Mouse (Mus musculus): ENCODE data around the gene Clk2. TPM values are rescaled to one million over a fixed set of nuclear protein-coding genes. Genes with fewer than 3 reads are reported as not detected.
A peak's percentile ranks its signal among the peaks of the same experiment; 100 is the strongest.
"Not testable (repeated sequence)": the region's sequence is repeated elsewhere in the genome, so short reads cannot be mapped to it uniquely, and the experiment has no call there.

Clk2 gene
- polyA plus RNA-seq, 1 experiment from 2014 or later, result 18.9 TPM

DNA sequence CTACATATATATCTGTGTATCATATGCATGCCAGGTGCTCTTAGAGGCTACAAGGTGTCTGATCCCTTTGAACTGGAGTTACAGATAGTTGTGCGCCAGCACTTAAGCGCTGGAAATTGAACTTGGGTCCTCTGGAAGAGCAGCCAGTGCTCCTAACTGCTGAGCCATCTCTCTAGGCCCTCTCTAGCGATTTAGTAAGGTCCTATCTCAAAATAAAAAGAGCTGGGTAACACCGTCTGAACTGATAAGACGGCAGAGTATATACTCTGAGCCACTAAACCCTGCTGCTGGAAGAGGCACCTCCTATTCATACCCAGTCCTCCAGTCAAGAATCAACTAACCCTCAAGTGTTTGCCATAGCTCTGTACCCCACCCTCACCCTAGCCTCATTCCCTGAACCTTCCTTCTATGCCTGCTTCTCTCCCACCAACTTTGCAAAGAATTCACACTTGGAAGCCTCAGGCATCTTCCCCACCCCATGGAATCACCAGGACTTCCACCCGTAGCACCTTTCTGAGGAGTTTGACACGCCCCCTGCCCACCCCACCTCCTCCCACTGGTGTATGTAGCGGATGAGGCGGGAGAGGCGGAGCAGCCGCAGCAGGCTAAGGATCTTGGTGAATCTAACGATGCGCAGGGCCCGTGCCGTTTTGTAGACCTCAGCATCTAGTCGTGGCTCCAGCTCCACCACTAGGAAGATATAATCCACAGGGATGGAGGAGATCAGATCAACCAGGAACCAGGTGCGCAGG is 12.3 kb upstream of the Clk2 start:
- no peak overlapping the region for H3K27ac ChIP-seq (ENCODE audit: low read length)
- no peaks in the 10 kb centered on the region for H3K9me3 ChIP-seq (replicated peaks; ENCODE audit: control insufficient read depth, low read length)
- 43% methylated on average over 17 of the region's 17 CpGs for WGBS
- no peak overlapping the region for H3K4me2 ChIP-seq (ENCODE audit: low read depth, low read length)
- H3K4me1 ChIP-seq (ENCODE audit: control insufficient read depth, insufficient read depth, low read length), result 0 out of 2 replicates have a peak, but pooled peaks cover 2% of the 10 kb centered on the region
- ATAC-seq (ENCODE audit: insufficient read depth, low FRiP score), result no peak
- H3K36me3 ChIP-seq (ENCODE audit: control insufficient read depth, insufficient read depth, low read length), result no peaks in the 10 kb centered on the region
- no peak overlapping the region for H3K4me3 ChIP-seq (replicated peaks; ENCODE audit: low read length)
- H3K27me3 ChIP-seq (ENCODE audit: control insufficient read depth, insufficient read depth, low read length), result peaks cover 3% of the 10 kb centered on the region; the same call in 1 of the 2 replicates
- H3K9ac ChIP-seq (ENCODE audit: low read length), result no peak overlapping the region

DNA sequence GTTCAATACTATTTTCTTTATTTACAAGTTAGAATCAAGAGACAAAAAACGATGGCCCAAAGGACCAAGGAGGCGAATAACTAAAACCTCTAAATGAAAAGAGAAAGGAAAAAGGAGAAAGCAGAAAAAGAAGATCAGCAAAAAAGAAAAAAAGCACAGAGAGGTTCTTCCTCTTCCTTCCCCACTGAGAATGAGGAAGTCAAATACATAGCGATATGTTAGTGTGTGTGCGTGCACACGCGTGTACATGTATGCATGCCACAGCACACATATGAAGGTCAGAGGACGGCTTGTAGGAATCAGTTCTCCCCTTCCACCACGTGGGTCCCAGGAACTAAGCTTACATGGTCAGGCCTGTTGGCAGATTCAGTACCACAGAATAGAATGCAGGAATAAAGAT is 7.6 kb upstream of the Clk2 start:
- no peak overlapping the region for H3K4me3 ChIP-seq (replicated peaks; ENCODE audit: low read length)
- H3K9me3 ChIP-seq (replicated peaks; ENCODE audit: control insufficient read depth, low read length), result no peaks in the 10 kb centered on the region
- WGBS, result 84% methylated on average over 8 of the region's 8 CpGs
- no peak for ATAC-seq (ENCODE audit: insufficient read depth, low FRiP score)
- no peak overlapping the region for H3K4me2 ChIP-seq (ENCODE audit: low read depth, low read length)
- H3K4me1 ChIP-seq (ENCODE audit: control insufficient read depth, insufficient read depth, low read length), result peaks cover 8% of the 10 kb centered on the region; the same call in 1 of the 2 replicates
- no peaks in the 10 kb centered on the region for H3K36me3 ChIP-seq (ENCODE audit: control insufficient read depth, insufficient read depth, low read length)
- H3K9ac ChIP-seq (ENCODE audit: low read length), result no peak overlapping the region
- H3K27me3 ChIP-seq (ENCODE audit: control insufficient read depth, insufficient read depth, low read length), result 0 out of 2 replicates have a peak, but pooled peaks cover 2% of the 10 kb centered on the region
- no peak overlapping the region for H3K27ac ChIP-seq (ENCODE audit: low read length)

GRCm38 (mm10) chr3:89158651-89159050 is 5.9 kb upstream of the Clk2 start:
- 20% methylated on average over 7 of the region's 7 CpGs for WGBS
- peaks cover 8% of the 10 kb centered on the region; the same call in 1 of the 2 replicates for H3K4me1 ChIP-seq (ENCODE audit: control insufficient read depth, insufficient read depth, low read length)
- no peak overlapping the region; the same call in 1 of the 2 replicates for H3K4me2 ChIP-seq (ENCODE audit: low read depth, low read length)
- ATAC-seq (ENCODE audit: insufficient read depth, low FRiP score), result no peak
- H3K27ac ChIP-seq (ENCODE audit: low read length), result no peak overlapping the region
- no peak overlapping the region for H3K4me3 ChIP-seq (replicated peaks; ENCODE audit: low read length)
- H3K9ac ChIP-seq (ENCODE audit: low read length), result no peak overlapping the region
- H3K9me3 ChIP-seq (replicated peaks; ENCODE audit: control insufficient read depth, low read length), result no peaks in the 10 kb centered on the region
- H3K36me3 ChIP-seq (ENCODE audit: control insufficient read depth, insufficient read depth, low read length), result no peaks in the 10 kb centered on the region
- 0 out of 2 replicates have a peak, but pooled peaks cover 2% of the 10 kb centered on the region for H3K27me3 ChIP-seq (ENCODE audit: control insufficient read depth, insufficient read depth, low read length)

DNA sequence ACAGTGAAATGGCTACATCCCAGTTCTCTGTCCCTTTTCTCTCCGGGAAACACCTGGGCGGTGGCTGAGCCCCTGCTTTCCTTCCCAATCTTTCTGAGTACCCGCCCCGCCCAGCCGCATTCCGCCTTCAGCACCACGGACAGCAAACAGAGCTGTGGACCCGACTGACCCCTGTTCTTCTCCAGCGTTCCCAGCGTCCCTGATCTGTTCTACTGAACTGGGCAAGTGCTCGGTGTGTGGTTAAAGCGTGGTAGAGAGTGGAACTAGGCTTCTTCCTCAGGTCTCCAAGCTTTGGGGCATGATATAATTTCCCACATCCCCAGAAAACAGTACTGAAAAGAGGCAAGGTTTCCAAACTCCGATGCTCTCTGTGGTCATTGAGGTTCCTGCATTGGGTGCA is 5.4 kb upstream of the Clk2 start:
- no peak for ATAC-seq (ENCODE audit: insufficient read depth, low FRiP score)
- Histone ChIP-seq H3K4me1 (ENCODE audit: control insufficient read depth, insufficient read depth, low read length) (peaks cover 12% of the 10 kb centered on the region), H3K4me2 (ENCODE audit: low read depth, low read length) (peak overlapping the region; percentile 99), H3K27me3 (ENCODE audit: control insufficient read depth, insufficient read depth, low read length) (0 out of 2 replicates have a peak, but pooled peaks cover 2% of the 10 kb centered on the region), H3K4me3 (replicated peaks; ENCODE audit: low read length) (peak overlapping the region; percentile 63), H3K9me3 (replicated peaks; ENCODE audit: control insufficient read depth, low read length) (no peaks in the 10 kb centered on the region), H3K9ac (ENCODE audit: low read length) (no peak overlapping the region; the same call in 1 of the 2 replicates), H3K27ac (ENCODE audit: low read length) (no peak overlapping the region), H3K36me3 (ENCODE audit: control insufficient read depth, insufficient read depth, low read length) (no peaks in the 10 kb centered on the region)
- 3% methylated on average over 13 of the region's 13 CpGs for WGBS

GRCm38 (mm10) chr3:89159616-89160344 is 4.8 kb upstream of the Clk2 start, which contains the start of gene Hcn3:
Hcn3 (minus strand) TSS chr3:89160196.
- Histone ChIP-seq H3K4me3 (replicated peaks; ENCODE audit: low read length) (peak within 1 kb of the TSS; percentile 63), H3K4me2 (ENCODE audit: low read depth, low read length) (peak within 1 kb of the TSS; percentile 99), H3K27ac (ENCODE audit: low read length) (no peak within 1 kb of the TSS), H3K9ac (ENCODE audit: low read length) (peak within 1 kb of the TSS; percentile 68), H3K27me3 (ENCODE audit: control insufficient read depth, insufficient read depth, low read length) (0 out of 2 replicates have a peak, but pooled peaks cover 2% of the 10 kb centered on the region), H3K4me1 (ENCODE audit: control insufficient read depth, insufficient read depth, low read length) (peaks cover 12% of the 10 kb centered on the region), H3K9me3 (replicated peaks; ENCODE audit: control insufficient read depth, low read length) (no peaks in the 10 kb centered on the region), H3K36me3 (ENCODE audit: control insufficient read depth, insufficient read depth, low read length) (no peaks in the 10 kb centered on the region)
- peak; percentile 69 for ATAC-seq (ENCODE audit: insufficient read depth, low FRiP score)
- WGBS, result under 1% methylated on average over 66 of the region's 66 CpGs

DNA sequence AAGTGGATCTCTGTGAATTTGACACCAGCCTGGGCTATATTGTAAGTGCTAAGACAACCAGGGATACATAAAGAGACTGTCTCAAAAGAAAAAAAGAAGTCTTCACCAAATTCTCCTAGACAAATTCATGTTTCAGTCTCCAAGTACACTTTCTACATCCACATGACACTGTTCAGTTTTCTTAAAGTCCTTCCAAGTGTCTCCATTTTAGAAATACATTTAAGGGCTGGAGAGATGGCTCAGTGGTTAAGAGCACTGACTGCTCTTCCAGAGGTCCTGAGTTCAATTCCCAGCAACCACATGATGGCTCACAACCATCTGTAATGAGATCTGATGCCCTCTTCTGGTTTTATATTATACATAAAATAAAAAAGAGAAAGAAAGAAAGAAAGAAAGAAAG is 3.4 kb upstream of the Clk2 start:
- peaks cover 20% of the 10 kb centered on the region for H3K4me1 ChIP-seq (ENCODE audit: control insufficient read depth, insufficient read depth, low read length)
- H3K4me2 ChIP-seq (ENCODE audit: low read depth, low read length); H3K9me3 ChIP-seq (replicated peaks; ENCODE audit: control insufficient read depth, low read length); H3K27ac ChIP-seq (ENCODE audit: low read length); H3K9ac ChIP-seq (ENCODE audit: low read length); ATAC-seq (ENCODE audit: insufficient read depth, low FRiP score); H3K36me3 ChIP-seq (ENCODE audit: control insufficient read depth, insufficient read depth, low read length); H3K4me3 ChIP-seq (replicated peaks; ENCODE audit: low read length); H3K27me3 ChIP-seq (ENCODE audit: control insufficient read depth, insufficient read depth, low read length): not testable (repeated sequence)

DNA sequence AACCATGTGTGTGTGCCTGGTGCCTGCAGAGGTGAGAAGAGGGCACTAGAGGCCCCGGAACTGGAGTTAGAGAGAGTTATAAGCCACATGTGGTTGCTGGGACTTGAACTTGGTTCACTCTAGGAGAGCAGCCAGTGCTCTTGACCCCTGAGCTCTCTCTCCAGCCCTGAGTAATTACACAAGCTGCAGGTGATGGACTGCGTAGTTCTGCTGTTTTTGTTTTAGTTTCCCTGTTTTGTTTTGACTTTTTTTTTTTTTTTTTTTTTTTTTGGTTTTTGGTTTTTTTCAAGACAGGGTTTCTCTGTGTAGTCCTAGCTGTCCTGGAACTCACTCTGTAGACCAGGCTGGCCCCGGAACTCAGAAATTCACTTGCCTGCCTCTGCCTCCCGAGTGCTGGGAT is 2.8 kb upstream of the Clk2 start:
- Histone ChIP-seq H3K27ac (ENCODE audit: low read length) (no peak overlapping the region), H3K4me2 (ENCODE audit: low read depth, low read length) (no peak overlapping the region), H3K9me3 (replicated peaks; ENCODE audit: control insufficient read depth, low read length) (no peaks in the 10 kb centered on the region), H3K4me1 (ENCODE audit: control insufficient read depth, insufficient read depth, low read length) (peaks cover 20% of the 10 kb centered on the region), H3K4me3 (replicated peaks; ENCODE audit: low read length) (no peak overlapping the region), H3K27me3 (ENCODE audit: control insufficient read depth, insufficient read depth, low read length) (0 out of 2 replicates have a peak, but pooled peaks cover 2% of the 10 kb centered on the region), H3K9ac (ENCODE audit: low read length) (no peak overlapping the region), H3K36me3 (ENCODE audit: control insufficient read depth, insufficient read depth, low read length) (no peaks in the 10 kb centered on the region)
- ATAC-seq (ENCODE audit: insufficient read depth, low FRiP score), result no peak
- 80% methylated on average over 4 of the region's 4 CpGs for WGBS

DNA sequence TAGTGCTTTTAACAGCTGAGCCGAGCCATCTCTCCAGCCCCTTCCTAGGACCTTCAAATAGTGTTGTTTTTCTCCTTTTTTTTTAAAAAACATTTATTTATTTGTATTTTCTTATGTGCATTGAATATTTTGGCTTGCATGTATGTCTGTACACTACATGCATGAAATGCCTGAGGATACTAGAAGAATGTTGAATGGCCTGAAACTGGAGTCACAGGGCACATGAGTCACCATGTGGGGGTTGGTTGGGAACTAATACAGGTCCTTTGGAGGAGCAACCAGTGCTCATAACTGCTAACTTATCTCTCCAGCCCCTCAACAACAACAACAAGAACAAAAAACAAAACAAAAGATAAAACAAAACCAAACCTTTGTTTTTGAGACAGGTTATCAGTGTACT is 1.5 kb upstream of the Clk2 start:
- Histone ChIP-seq H3K4me1 (ENCODE audit: control insufficient read depth, insufficient read depth, low read length) (peaks cover 23% of the 10 kb centered on the region), H3K27me3 (ENCODE audit: control insufficient read depth, insufficient read depth, low read length) (0 out of 2 replicates have a peak, but pooled peaks cover 2% of the 10 kb centered on the region), H3K27ac (ENCODE audit: low read length) (no peak overlapping the region), H3K9me3 (replicated peaks; ENCODE audit: control insufficient read depth, low read length) (no peaks in the 10 kb centered on the region), H3K9ac (ENCODE audit: low read length) (no peak overlapping the region), H3K4me2 (ENCODE audit: low read depth, low read length) (no peak overlapping the region), H3K36me3 (ENCODE audit: control insufficient read depth, insufficient read depth, low read length) (peaks cover 6% of the 10 kb centered on the region), H3K4me3 (replicated peaks; ENCODE audit: low read length) (no peak overlapping the region)
- 63% methylated on average over 1 of the region's 1 CpGs for WGBS
- no peak for ATAC-seq (ENCODE audit: insufficient read depth, low FRiP score)
